Mouse (Mus musculus): Measurements from ENCODE around the gene Atp8b4. TPM values are rescaled to one million over a fixed set of nuclear protein-coding genes. Genes with fewer than 3 reads are reported as not detected.
"Not testable (repeated sequence)": the region's sequence is repeated elsewhere in the genome, so short reads cannot be mapped to it uniquely, and the experiment has no call there.

The Atp8b4 gene
- polyA plus RNA-seq, 1 experiment from 2014 or later = 0.99 TPM

GRCm38 (mm10) chr2:126524271-126524670 is 23.8 kb upstream of the Atp8b4 start:
- Histone ChIP-seq H3K27me3 (ENCODE audit: control insufficient read depth, insufficient read depth, low read length) (no peaks in the 10 kb centered on the region), H3K4me3 (replicated peaks; ENCODE audit: low read length) (no peak overlapping the region), H3K36me3 (ENCODE audit: control insufficient read depth, insufficient read depth, low read length) (no peaks in the 10 kb centered on the region), H3K4me1 (ENCODE audit: control insufficient read depth, insufficient read depth, low read length) (no peaks in the 10 kb centered on the region), H3K9me3 (replicated peaks; ENCODE audit: control insufficient read depth, low read length) (no peaks in the 10 kb centered on the region), H3K27ac (ENCODE audit: low read length) (no peak overlapping the region), H3K4me2 (ENCODE audit: low read depth, low read length) (no peak overlapping the region), H3K9ac (ENCODE audit: low read length) (no peak overlapping the region)
- ATAC-seq (ENCODE audit: insufficient read depth, low FRiP score) = no peak
- WGBS = 78% methylated on average over 2 of the region's 2 CpGs

GRCm38 (mm10) chr2:126523101-126523745 is 22.7 kb upstream of the Atp8b4 start:
- H3K9me3 ChIP-seq (replicated peaks; ENCODE audit: control insufficient read depth, low read length); H3K4me1 ChIP-seq (ENCODE audit: control insufficient read depth, insufficient read depth, low read length); H3K27me3 ChIP-seq (ENCODE audit: control insufficient read depth, insufficient read depth, low read length); H3K4me2 ChIP-seq (ENCODE audit: low read depth, low read length); H3K4me3 ChIP-seq (replicated peaks; ENCODE audit: low read length); H3K27ac ChIP-seq (ENCODE audit: low read length); H3K9ac ChIP-seq (ENCODE audit: low read length); ATAC-seq (ENCODE audit: insufficient read depth, low FRiP score); H3K36me3 ChIP-seq (ENCODE audit: control insufficient read depth, insufficient read depth, low read length): not testable (repeated sequence)
- WGBS = 51% methylated on average over 5 of the region's 5 CpGs

- 69% methylated on average over 8 of the region's 8 CpGs for WGBS
These were observed 21.6 kb upstream of the Atp8b4 start for GRCm38 (mm10) chr2:126522056-126522455.

GRCm38 (mm10) chr2:126521471-126521870 is 21.0 kb upstream of the Atp8b4 start:
- Histone ChIP-seq H3K4me1 (ENCODE audit: control insufficient read depth, insufficient read depth, low read length) (no peaks in the 10 kb centered on the region), H3K27ac (ENCODE audit: low read length) (no peak overlapping the region), H3K27me3 (ENCODE audit: control insufficient read depth, insufficient read depth, low read length) (no peaks in the 10 kb centered on the region), H3K4me2 (ENCODE audit: low read depth, low read length) (no peak overlapping the region), H3K9ac (ENCODE audit: low read length) (no peak overlapping the region), H3K4me3 (replicated peaks; ENCODE audit: low read length) (no peak overlapping the region), H3K9me3 (replicated peaks; ENCODE audit: control insufficient read depth, low read length) (no peaks in the 10 kb centered on the region), H3K36me3 (ENCODE audit: control insufficient read depth, insufficient read depth, low read length) (no peaks in the 10 kb centered on the region)
- WGBS = 72% methylated on average over 10 of the region's 10 CpGs
- no peak for ATAC-seq (ENCODE audit: insufficient read depth, low FRiP score)

More at GRCm38 (mm10) chr2:126522056-126522455, 21.6 kb upstream of the Atp8b4 start:
- no peak for ATAC-seq (ENCODE audit: insufficient read depth, low FRiP score)
- no peaks in the 10 kb centered on the region for H3K4me1 ChIP-seq (ENCODE audit: control insufficient read depth, insufficient read depth, low read length)
- no peak overlapping the region for H3K4me3 ChIP-seq (replicated peaks; ENCODE audit: low read length)
- H3K27me3 ChIP-seq (ENCODE audit: control insufficient read depth, insufficient read depth, low read length) = no peaks in the 10 kb centered on the region
- H3K4me2 ChIP-seq (ENCODE audit: low read depth, low read length) = no peak overlapping the region
- no peak overlapping the region for H3K27ac ChIP-seq (ENCODE audit: low read length)
- no peaks in the 10 kb centered on the region for H3K9me3 ChIP-seq (replicated peaks; ENCODE audit: control insufficient read depth, low read length)
- no peaks in the 10 kb centered on the region for H3K36me3 ChIP-seq (ENCODE audit: control insufficient read depth, insufficient read depth, low read length)
- H3K9ac ChIP-seq (ENCODE audit: low read length) = no peak overlapping the region

- Histone ChIP-seq H3K9me3 (replicated peaks; ENCODE audit: control insufficient read depth, low read length) (no peaks in the 10 kb centered on the region), H3K4me3 (replicated peaks; ENCODE audit: low read length) (no peak overlapping the region), H3K27me3 (ENCODE audit: control insufficient read depth, insufficient read depth, low read length) (no peaks in the 10 kb centered on the region), H3K4me2 (ENCODE audit: low read depth, low read length) (no peak overlapping the region), H3K36me3 (ENCODE audit: control insufficient read depth, insufficient read depth, low read length) (no peaks in the 10 kb centered on the region), H3K9ac (ENCODE audit: low read length) (no peak overlapping the region), H3K4me1 (ENCODE audit: control insufficient read depth, insufficient read depth, low read length) (no peaks in the 10 kb centered on the region), H3K27ac (ENCODE audit: low read length) (no peak overlapping the region)
- 14% methylated on average over 7 of the region's 7 CpGs for WGBS
- ATAC-seq (ENCODE audit: insufficient read depth, low FRiP score) = no peak
These were observed 20.4 kb upstream of the Atp8b4 start for GRCm38 (mm10) chr2:126520828-126521227.

GRCm38 (mm10) chr2:126519872-126520581 is 19.6 kb upstream of the Atp8b4 start:
- WGBS = 66% methylated on average over 11 of the region's 11 CpGs
- no peaks in the 10 kb centered on the region for H3K27me3 ChIP-seq (ENCODE audit: control insufficient read depth, insufficient read depth, low read length)

GRCm38 (mm10) chr2:126515069-126515826 is 14.8 kb upstream of the Atp8b4 start:
- no peaks in the 10 kb centered on the region for H3K4me1 ChIP-seq (ENCODE audit: control insufficient read depth, insufficient read depth, low read length)
- no peaks in the 10 kb centered on the region for H3K27me3 ChIP-seq (ENCODE audit: control insufficient read depth, insufficient read depth, low read length)
- H3K9me3 ChIP-seq (replicated peaks; ENCODE audit: control insufficient read depth, low read length) = no peaks in the 10 kb centered on the region
- H3K4me3 ChIP-seq (replicated peaks; ENCODE audit: low read length) = no peak overlapping the region
- no peak overlapping the region for H3K9ac ChIP-seq (ENCODE audit: low read length)
- 68% methylated on average over 6 of the region's 6 CpGs for WGBS
- H3K4me2 ChIP-seq (ENCODE audit: low read depth, low read length) = no peak overlapping the region
- no peak overlapping the region for H3K27ac ChIP-seq (ENCODE audit: low read length)
- H3K36me3 ChIP-seq (ENCODE audit: control insufficient read depth, insufficient read depth, low read length) = no peaks in the 10 kb centered on the region
- ATAC-seq (ENCODE audit: insufficient read depth, low FRiP score) = no peak

More at GRCm38 (mm10) chr2:126519872-126520581, 19.6 kb upstream of the Atp8b4 start:
- no peaks in the 10 kb centered on the region for H3K36me3 ChIP-seq (ENCODE audit: control insufficient read depth, insufficient read depth, low read length)
- no peak overlapping the region for H3K4me2 ChIP-seq (ENCODE audit: low read depth, low read length)
- H3K4me3 ChIP-seq (replicated peaks; ENCODE audit: low read length) = no peak overlapping the region
- H3K27ac ChIP-seq (ENCODE audit: low read length) = no peak overlapping the region
- H3K4me1 ChIP-seq (ENCODE audit: control insufficient read depth, insufficient read depth, low read length) = no peaks in the 10 kb centered on the region
- no peak overlapping the region for H3K9ac ChIP-seq (ENCODE audit: low read length)
- H3K9me3 ChIP-seq (replicated peaks; ENCODE audit: control insufficient read depth, low read length) = no peaks in the 10 kb centered on the region
- no peak for ATAC-seq (ENCODE audit: insufficient read depth, low FRiP score)

GRCm38 (mm10) chr2:126508228-126508627 is 7.8 kb upstream of the Atp8b4 start:
- no peaks in the 10 kb centered on the region; the same call in 1 of the 2 replicates for H3K9me3 ChIP-seq (replicated peaks; ENCODE audit: control insufficient read depth, low read length)
- no peak overlapping the region for H3K27ac ChIP-seq (ENCODE audit: low read length)
- H3K27me3 ChIP-seq (ENCODE audit: control insufficient read depth, insufficient read depth, low read length) = no peaks in the 10 kb centered on the region
- H3K9ac ChIP-seq (ENCODE audit: low read length) = no peak overlapping the region
- no peaks in the 10 kb centered on the region for H3K4me1 ChIP-seq (ENCODE audit: control insufficient read depth, insufficient read depth, low read length)
- H3K36me3 ChIP-seq (ENCODE audit: control insufficient read depth, insufficient read depth, low read length) = no peaks in the 10 kb centered on the region
- no peak overlapping the region for H3K4me3 ChIP-seq (replicated peaks; ENCODE audit: low read length)
- H3K4me2 ChIP-seq (ENCODE audit: low read depth, low read length) = no peak overlapping the region
- WGBS = 27% methylated on average over 1 of the region's 1 CpGs
- ATAC-seq (ENCODE audit: insufficient read depth, low FRiP score) = no peak

- H3K4me3 ChIP-seq (replicated peaks; ENCODE audit: low read length) = no peak overlapping the region
- no peaks in the 10 kb centered on the region for H3K4me1 ChIP-seq (ENCODE audit: control insufficient read depth, insufficient read depth, low read length)
- no peak overlapping the region for H3K4me2 ChIP-seq (ENCODE audit: low read depth, low read length)
- no peak for ATAC-seq (ENCODE audit: insufficient read depth, low FRiP score)
- no peaks in the 10 kb centered on the region for H3K27me3 ChIP-seq (ENCODE audit: control insufficient read depth, insufficient read depth, low read length)
- H3K27ac ChIP-seq (ENCODE audit: low read length) = no peak overlapping the region
- no peaks in the 10 kb centered on the region; the same call in 1 of the 2 replicates for H3K9me3 ChIP-seq (replicated peaks; ENCODE audit: control insufficient read depth, low read length)
- no peaks in the 10 kb centered on the region for H3K36me3 ChIP-seq (ENCODE audit: control insufficient read depth, insufficient read depth, low read length)
- H3K9ac ChIP-seq (ENCODE audit: low read length) = no peak overlapping the region
- 87% methylated on average over 5 of the region's 5 CpGs for WGBS
These were observed 7.0 kb upstream of the Atp8b4 start for GRCm38 (mm10) chr2:126507477-126507876.

All from stomach, embryonic 16.5 days (tissue).